Mouse (Mus musculus): ENCODE results near the gene C5ar2. TPM values are rescaled to one million over a fixed set of nuclear protein-coding genes. Genes with fewer than 3 reads are reported as not detected.

The C5ar2 gene
- polyA plus RNA-seq, 1 experiment from 2014 or later: not detected

Other genes with a start within 250 kb of the C5ar2 start
- gene Bicra, start 196.2 kb downstream of the C5ar2 start, polyA plus RNA-seq (2014; fragmentation: Nextera tagmentation; extraction: Ambion mirVana): 9.3 and 10.1 TPM in 2 replicates
- gene Zfp541, start 182.3 kb downstream of the C5ar2 start, polyA plus RNA-seq (2014; fragmentation: Nextera tagmentation; extraction: Ambion mirVana): not detected in 2 replicates
- 182 and 203 TPM in 2 replicates for gene Napa, start 145.7 kb downstream of the C5ar2 start, polyA plus RNA-seq (2014; fragmentation: Nextera tagmentation; extraction: Ambion mirVana)
- 22.5 and 23.5 TPM in 2 replicates for gene Kptn, start 124.3 kb downstream of the C5ar2 start, polyA plus RNA-seq (2014; fragmentation: Nextera tagmentation; extraction: Ambion mirVana)
- gene Slc8a2, start 114.3 kb downstream of the C5ar2 start, polyA plus RNA-seq (2014; fragmentation: Nextera tagmentation; extraction: Ambion mirVana): 0.10 and 0.12 TPM in 2 replicates
- gene Meis3, start 69.1 kb downstream of the C5ar2 start, polyA plus RNA-seq (2014; fragmentation: Nextera tagmentation; extraction: Ambion mirVana): 9.6 TPM in 2 replicates
- gene Dhx34, start 22.1 kb downstream of the C5ar2 start, polyA plus RNA-seq (2014; fragmentation: Nextera tagmentation; extraction: Ambion mirVana): 8.5 and 9.4 TPM in 2 replicates
- gene C5ar1, start 15.4 kb upstream of the C5ar2 start, polyA plus RNA-seq (2014; fragmentation: Nextera tagmentation; extraction: Ambion mirVana): 0.38 and 0.55 TPM in 2 replicates
- 7.9 and 9.6 TPM in 2 replicates for gene Inafm1, start 29.5 kb upstream of the C5ar2 start, polyA plus RNA-seq (2014; fragmentation: Nextera tagmentation; extraction: Ambion mirVana)
- 20.2 and 23.8 TPM in 2 replicates for gene Ccdc9, start 42.6 kb upstream of the C5ar2 start, polyA plus RNA-seq (2014; fragmentation: Nextera tagmentation; extraction: Ambion mirVana)
- 5.0 and 6.8 TPM in 2 replicates for gene Bbc3, start 64.2 kb upstream of the C5ar2 start, polyA plus RNA-seq (2014; fragmentation: Nextera tagmentation; extraction: Ambion mirVana)
- 434 and 441 TPM in 2 replicates for gene Sae1, start 143.7 kb upstream of the C5ar2 start, polyA plus RNA-seq (2014; fragmentation: Nextera tagmentation; extraction: Ambion mirVana)
- 18.6 and 20.0 TPM in 2 replicates for gene Zc3h4, start 156.8 kb upstream of the C5ar2 start, polyA plus RNA-seq (2014; fragmentation: Nextera tagmentation; extraction: Ambion mirVana)
- 62.0 and 71.4 TPM in 2 replicates for gene Tmem160, start 208.6 kb upstream of the C5ar2 start, polyA plus RNA-seq (2014; fragmentation: Nextera tagmentation; extraction: Ambion mirVana)
- gene Npas1, start 233.6 kb upstream of the C5ar2 start, polyA plus RNA-seq (2014; fragmentation: Nextera tagmentation; extraction: Ambion mirVana): 0.10 TPM in 1 of 2 replicates, not detected in the other